Mouse (Mus musculus) spleen, adult 12 weeks (tissue): ENCODE data around the gene Tecpr2.

ENCODE experiments used
- DNase-seq: peaks from one replicate; pipeline ENCODE4 v3.0.0; 2022; ENCODE audit warnings: low spot score

The Tecpr2 gene

GRCm38 (mm10) chr12:111007134-111008103 is 118.4 kb downstream of the Tecpr2 start:
- DNase-seq, result no peak

GRCm38 (mm10) chr12:111008500-111009490 is 119.7 kb downstream of the Tecpr2 start:
- DNase-seq, result no peak

- no peak for DNase-seq
Measured at GRCm38 (mm10) chr12:111009615-111010257, 120.7 kb downstream of the Tecpr2 start.

GRCm38 (mm10) chr12:111016807-111017206 is 127.7 kb downstream of the Tecpr2 start:
- DNase-seq, result no peak

GRCm38 (mm10) chr12:111018068-111018467 is 129.0 kb downstream of the Tecpr2 start:
- DNase-seq, result no peak

GRCm38 (mm10) chr12:111019086-111019485 is 130.0 kb downstream of the Tecpr2 start:
- DNase-seq, result no peak

- no peak for DNase-seq
Measured at GRCm38 (mm10) chr12:111021138-111021537, 132.1 kb downstream of the Tecpr2 start.

- no peak for DNase-seq
Measured at GRCm38 (mm10) chr12:111021577-111021976, 132.5 kb downstream of the Tecpr2 start.
